Mouse (Mus musculus) CH12.LX (cell line): ENCODE results near the gene Zfp266. TPM values are rescaled to one million over a fixed set of nuclear protein-coding genes. Genes with fewer than 3 reads are reported as not detected.

Experiments used
- DNase-seq: peaks from one replicate; pipeline ENCODE4 v3.0.0-alpha.2; 2013; ENCODE audit errors: extremely low read depth
- H3K27ac ChIP-seq: 2 replicates; pipeline ENCODE4 v1.5.1; 2012; ENCODE audit warnings: low read depth, mild to moderate bottlenecking, control low read depth, moderate library complexity; ENCODE audit not compliant: insufficient read depth
- H3K27me3 ChIP-seq: replicated peaks from 2 replicates; pipeline ENCODE3; 2012; ENCODE audit warnings: inconsistent platforms
- H3K36me3 ChIP-seq, 2 experiments: replicated peaks in 1 of 2; 2 replicates each; pipeline versions ENCODE3 to v1.6.1; 2012; ENCODE audit warnings: inconsistent platforms in 1 of 2, low read length in 1 of 2, mild to moderate bottlenecking in 1 of 2, mixed read lengths in 1 of 2, moderate library complexity in 1 of 2; ENCODE audit not compliant: control insufficient read depth in 1 of 2, insufficient read depth in 1 of 2
- H3K4me1 ChIP-seq, 2 experiments: 2 replicates each; pipeline ENCODE4 v1.6.1; 2012; ENCODE audit warnings: inconsistent platforms in 1 of 2, moderate library complexity in 1 of 2; ENCODE audit not compliant: insufficient read depth in 2 of 2, control insufficient read depth in 1 of 2
- H3K4me2 ChIP-seq: 2 replicates; pipeline ENCODE4 v1.6.1; 2012; ENCODE audit warnings: low read depth, mild to moderate bottlenecking, control low read depth; ENCODE audit not compliant: poor library complexity, insufficient read depth, severe bottlenecking
- H3K4me3 ChIP-seq, 3 experiments: fragments of 150-350 bp in 1 of 3; sonication (generic) in 1 of 3; replicated peaks in 1 of 3; 2 replicates each; pipeline versions ENCODE3 to v1.5.1; 2011 to 2012; ENCODE audit warnings: low read depth in 2 of 3, low read length in 2 of 3, mild to moderate bottlenecking in 2 of 3, moderate library complexity in 2 of 3, control low read depth in 1 of 3, improper control_type of control experiment in 1 of 3, inconsistent platforms in 1 of 3, mixed read lengths in 1 of 3; ENCODE audit not compliant: poor library complexity in 1 of 3
- H3K79me2 ChIP-seq: replicated peaks from 2 replicates; pipeline ENCODE4 v1.6.1; 2012; ENCODE audit warnings: mild to moderate bottlenecking, moderate library complexity; ENCODE audit not compliant: control insufficient read depth, poor library complexity, insufficient read depth, severe bottlenecking; ENCODE audit errors: extremely low read depth
- H3K9ac ChIP-seq: 2 replicates; pipeline ENCODE4 v1.6.1; 2012; ENCODE audit warnings: low read depth, mild to moderate bottlenecking, control low read depth, moderate library complexity; ENCODE audit not compliant: insufficient read depth
- H3K9me3 ChIP-seq: replicated peaks from 2 replicates; pipeline ENCODE3; 2012; ENCODE audit warnings: low read length, inconsistent platforms, mixed read lengths
- CHD2 ChIP-seq: IDR thresholded peaks from 2 replicates; pipeline ENCODE4 v1.6.1; 2011; ENCODE audit warnings: low read length, improper control_type of control experiment
- CTCF ChIP-seq, 2 experiments: IDR thresholded peaks in 1 of 2; conservative IDR thresholded peaks in 1 of 2; 2 replicates each; pipeline ENCODE4 v1.5.1; 2011 to 2012; ENCODE audit warnings: low read depth in 2 of 2, low read length in 2 of 2, improper control_type of control experiment in 1 of 2, inconsistent platforms in 1 of 2, mild to moderate bottlenecking in 1 of 2, moderate library complexity in 1 of 2
- E2F4 ChIP-seq: IDR thresholded peaks from 2 replicates; pipeline ENCODE4 v1.6.1; 2011; ENCODE audit warnings: low read depth, low read length, improper control_type of control experiment; ENCODE audit not compliant: insufficient replicate concordance
- ELF1 ChIP-seq: IDR thresholded peaks from 2 replicates; pipeline ENCODE4 v1.6.1; 2014; ENCODE audit warnings: low read depth, mild to moderate bottlenecking, inconsistent platforms, low read length, improper control_type of control experiment
- GABPA ChIP-seq: IDR thresholded peaks from 2 replicates; pipeline ENCODE4 v1.6.1; 2012; ENCODE audit warnings: low read depth, low read length, improper control_type of control experiment, inconsistent platforms; ENCODE audit not compliant: insufficient replicate concordance
- HCFC1 ChIP-seq: IDR thresholded peaks from 2 replicates; pipeline ENCODE4 v1.6.1; 2012; ENCODE audit warnings: low read depth, mild to moderate bottlenecking, inconsistent platforms, low read length, improper control_type of control experiment
- IRF4 ChIP-seq: IDR thresholded peaks from 2 replicates; pipeline ENCODE4 v1.6.1; 2014; ENCODE audit warnings: low read depth, mild to moderate bottlenecking, inconsistent platforms, low read length, improper control_type of control experiment
- JUND ChIP-seq: conservative IDR thresholded peaks from 2 replicates; pipeline ENCODE4 v1.6.1; 2011; ENCODE audit warnings: low read depth, low read length, improper control_type of control experiment
- MAFK ChIP-seq: IDR thresholded peaks from 2 replicates; pipeline ENCODE4 v1.6.1; 2011; ENCODE audit warnings: low read length, improper control_type of control experiment; ENCODE audit not compliant: insufficient replicate concordance
- MAX ChIP-seq: IDR thresholded peaks from 2 replicates; pipeline ENCODE4 v1.6.1; 2011; ENCODE audit warnings: low read length, improper control_type of control experiment
- MAZ ChIP-seq: IDR thresholded peaks from 2 replicates; pipeline ENCODE4 v1.6.1; 2012; ENCODE audit warnings: low read depth, mild to moderate bottlenecking, inconsistent platforms, low read length, improper control_type of control experiment, moderate library complexity
- MXI1 ChIP-seq: IDR thresholded peaks from 2 replicates; pipeline ENCODE4 v1.6.1; 2011; ENCODE audit warnings: mild to moderate bottlenecking, low read depth, low read length, improper control_type of control experiment
- PAX5 ChIP-seq: IDR thresholded peaks from 2 replicates; pipeline ENCODE4 v1.6.1; 2012; ENCODE audit warnings: low read length, inconsistent platforms, mixed read lengths
- POLR2A ChIP-seq: IDR thresholded peaks from 2 replicates; pipeline ENCODE4 v1.6.1; 2011; ENCODE audit warnings: low read depth, mild to moderate bottlenecking, improper control_type of control experiment, low read length
- POLR2AphosphoS2 ChIP-seq: IDR thresholded peaks from 2 replicates; pipeline ENCODE4 v1.6.1; 2011; ENCODE audit warnings: low read depth, low read length, improper control_type of control experiment
- RAD21 ChIP-seq: IDR thresholded peaks from 2 replicates; pipeline ENCODE4 v1.6.1; 2011; ENCODE audit warnings: low read depth, mild to moderate bottlenecking, low read length, improper control_type of control experiment, moderate library complexity
- RCOR1 ChIP-seq: conservative IDR thresholded peaks from 2 replicates; pipeline ENCODE4 v1.6.1; 2012; ENCODE audit warnings: low read depth, mild to moderate bottlenecking, inconsistent platforms, low read length, improper control_type of control experiment
- SMC3 ChIP-seq: IDR thresholded peaks from 2 replicates; pipeline ENCODE4 v1.6.1; 2011; ENCODE audit warnings: low read depth, low read length, improper control_type of control experiment
- TCF12 ChIP-seq: IDR thresholded peaks from 2 replicates; pipeline ENCODE4 v1.6.1; 2014; ENCODE audit warnings: low read depth, mild to moderate bottlenecking, inconsistent platforms, low read length, improper control_type of control experiment
- UBTF ChIP-seq: IDR thresholded peaks from 2 replicates; pipeline ENCODE4 v1.6.1; 2012; ENCODE audit warnings: low read depth, mild to moderate bottlenecking, inconsistent platforms, low read length, improper control_type of control experiment, moderate library complexity
- USF1 ChIP-seq: IDR thresholded peaks from 2 replicates; pipeline ENCODE4 v1.6.1; 2014; ENCODE audit warnings: low read depth, mild to moderate bottlenecking, inconsistent platforms, low read length, improper control_type of control experiment
- ZC3H11A ChIP-seq: IDR thresholded peaks from 2 replicates; pipeline ENCODE4 v1.6.1; 2012; ENCODE audit warnings: low read depth, mild to moderate bottlenecking, inconsistent platforms, low read length, improper control_type of control experiment
- ZMIZ1 ChIP-seq: IDR thresholded peaks from 2 replicates; pipeline ENCODE4 v1.6.1; 2012; ENCODE audit warnings: low read depth, mild to moderate bottlenecking, inconsistent platforms, low read length, improper control_type of control experiment
- ZNF384 ChIP-seq: IDR thresholded peaks from 2 replicates; pipeline ENCODE4 v1.6.1; 2012; ENCODE audit warnings: low read depth, low read length, improper control_type of control experiment, inconsistent platforms
- dilution Hi-C: fragments of 300-500 bp; cut with MboI; formaldehyde crosslinking; loops from 2 replicates; pipeline ENCODE4 v1.14.3; 2020; ENCODE audit warnings: low sequenced_read_pairs; ENCODE audit not compliant: extremely low pct_unique_long_range_greater_than_20kb, extremely low pct_ligation_motif_present
- in situ Hi-C: fragments of 300-500 bp; cut with MboI; formaldehyde crosslinking; loops from 3 replicates; pipeline ENCODE4 v1.14.3; 2019; ENCODE audit warnings: low sequenced_read_pairs, low pct_ligation_motif_present, low pct_unique_long_range_greater_than_20kb, mixed read lengths
- polyA plus RNA-seq: library from polyadenylated mRNA; unstranded; fragments of >175 nt; gene quantifications from 2 replicates; pipeline ENCODE4 v1.2.1, GENCODE M21; 2012; ENCODE audit warnings: low read depth; ENCODE audit not compliant: insufficient read length
- total RNA-seq, 2 experiments: library from RNA; depleted of rRNA; stranded (reverse); fragments of 300-350 nt in 1 of 2; fragments of >200 nt in 1 of 2; gene quantifications; 2 replicates each; pipeline ENCODE4 v1.2.3; 2012 to 2014

Zfp266 gene
- total and polyA plus RNA-seq, 3 experiments, result 12.3 to 24.0 (median 20.4) TPM

- H3K36me3 ChIP-seq, result peaks cover 56 to 89% of the 10 kb centered on the region in 2 experiments
- DNase-seq, result no peak
- TF ChIP-seq ZNF384 (no peak), MAZ (no peak), POLR2A (no peak), RCOR1 (no peak), MAFK (no peak), CHD2 (no peak), TCF12 (no peak), IRF4 (no peak), ELF1 (no peak), E2F4 (no peak), MAX (no peak), UBTF (no peak), SMC3 (no peak), MXI1 (no peak), ZMIZ1 (no peak), GABPA (no peak)
- H3K4me2 ChIP-seq, result no peak overlapping the region
- no peak overlapping the region for H3K4me3 ChIP-seq
- dilution Hi-C loops, result no loop called here
- no peaks in the 10 kb centered on the region for H3K79me2 ChIP-seq
- no peaks in the 10 kb centered on the region for H3K27me3 ChIP-seq
- no peaks in the 10 kb centered on the region for H3K9me3 ChIP-seq
- in situ Hi-C loops, result no loop called here
- no peak overlapping the region for H3K27ac ChIP-seq
- no peak overlapping the region for H3K9ac ChIP-seq
- no peaks in the 10 kb centered on the region for H3K4me1 ChIP-seq
These were observed 44.6 kb downstream of the Zfp266 start for GRCm38 (mm10) chr9:20476632-20477031.

DNA sequence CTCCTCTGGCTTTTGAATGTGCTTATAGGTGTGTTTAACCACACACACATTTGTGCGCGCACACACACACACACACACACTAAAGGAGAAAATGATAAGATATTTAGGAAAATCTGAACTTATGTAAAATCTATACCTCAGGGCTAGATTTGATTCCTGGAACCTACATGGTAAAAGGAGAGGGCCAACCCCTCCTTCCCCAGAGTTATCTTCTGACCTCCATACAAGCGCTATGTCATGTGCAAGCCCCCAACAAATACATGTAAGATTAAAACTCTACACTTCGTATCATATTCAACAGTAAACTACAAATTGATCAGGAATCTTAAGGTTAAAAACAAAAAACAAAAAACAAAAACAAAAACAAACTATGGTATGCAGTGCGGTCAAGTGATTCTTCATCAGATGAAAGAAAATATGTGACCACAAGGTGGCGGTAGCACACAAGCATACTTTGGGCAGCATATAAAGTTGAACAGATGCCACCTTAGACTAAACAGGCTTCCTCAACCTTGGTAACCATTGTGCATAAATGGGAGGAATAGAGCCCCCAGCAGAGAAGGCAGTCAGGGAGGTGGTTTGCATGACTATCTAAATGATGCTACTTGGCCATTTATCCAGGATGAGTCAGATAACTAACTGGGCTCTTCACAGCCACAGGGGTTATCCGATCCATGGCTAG, 54.3 kb downstream of the Zfp266 start:
- Histone ChIP-seq H3K9me3 (peaks cover 14% of the 10 kb centered on the region), H3K9ac (no peak overlapping the region), H3K4me3 (no peak overlapping the region), H3K79me2 (no peaks in the 10 kb centered on the region), H3K36me3 (peaks cover 23 to 32% of the 10 kb centered on the region in 2 experiments), H3K4me2 (no peak overlapping the region), H3K4me1 (no peaks in the 10 kb centered on the region), H3K27ac (no peak overlapping the region), H3K27me3 (no peaks in the 10 kb centered on the region)
- in situ Hi-C loops (no loop called here), dilution Hi-C loops (no loop called here)
- TF ChIP-seq ZC3H11A (0 out of 2 replicates have a peak, but pooled peaks have one; percentile 1), SMC3 (peak; percentile 76), HCFC1 (no peak), POLR2AphosphoS2 (no peak), USF1 (no peak), RAD21 (peak; percentile 89), PAX5 (no peak), CHD2 (no peak), JUND (no peak), CTCF (conservative IDR thresholded peaks at IDR 0.05 in 1 of 2, IDR thresholded peaks at IDR 0.05 in 1 of 2; ENCODE audit: low read depth in 2 of 2, low read length in 2 of 2) (peak; percentile 61 to 89; a peak in 3 of 4 replicates)
- DNase-seq, result peak; percentile 69
